Mouse (Mus musculus) brain, adult 2 months (tissue): ENCODE data around the gene Chst12.
"Not testable (repeated sequence)": the region's sequence is repeated elsewhere in the genome, so short reads cannot be mapped to it uniquely, and the experiment has no call there.

ENCODE experiments used
- DNase-seq: peaks from one replicate; pipeline ENCODE4 v3.0.0; 2011; ENCODE audit warnings: low read depth, low spot score

Gene Chst12

DNA sequence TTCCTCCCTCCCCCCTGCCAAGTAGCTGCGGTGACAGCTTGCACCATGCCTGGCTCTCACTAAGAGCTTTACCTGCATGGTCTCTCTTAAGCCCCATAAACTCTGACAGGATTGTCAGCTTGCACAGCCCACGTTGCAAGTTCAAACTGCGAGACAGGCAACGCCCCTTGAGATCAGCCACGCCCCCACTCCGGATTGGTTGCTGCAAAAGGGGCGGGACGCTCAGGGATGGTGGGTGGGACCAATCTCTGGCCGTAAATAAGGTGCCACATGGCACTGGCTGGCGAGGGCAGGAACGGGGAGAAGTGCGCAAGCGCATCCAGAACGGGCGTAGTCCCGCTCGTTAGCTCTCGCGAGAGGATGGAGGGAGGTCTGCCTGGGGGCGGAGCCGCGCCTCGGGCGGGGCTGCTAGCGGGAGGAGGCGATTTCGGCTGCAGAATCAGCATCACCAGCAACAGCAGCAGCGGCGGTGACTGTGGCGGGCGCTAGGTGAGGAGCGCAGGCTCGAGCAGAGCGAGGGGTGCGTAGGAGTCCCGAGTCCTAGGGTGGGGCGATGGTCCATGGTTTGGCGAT, at the start of gene Chst12:
TSS of gene Chst12 (plus strand) at position 343 of the 573 bp plus-strand sequence.
- DNase-seq, result peak; percentile 99

- no peak for DNase-seq
These were observed 43.9 kb upstream of the Chst12 start for GRCm38 (mm10) chr5:140461476-140461875.

- not testable (repeated sequence) for DNase-seq
These were observed 42.2 kb upstream of the Chst12 start for GRCm38 (mm10) chr5:140463151-140463550.

- peak; percentile 27 for DNase-seq
These were observed 40.4 kb upstream of the Chst12 start for GRCm38 (mm10) chr5:140464943-140465342.

DNA sequence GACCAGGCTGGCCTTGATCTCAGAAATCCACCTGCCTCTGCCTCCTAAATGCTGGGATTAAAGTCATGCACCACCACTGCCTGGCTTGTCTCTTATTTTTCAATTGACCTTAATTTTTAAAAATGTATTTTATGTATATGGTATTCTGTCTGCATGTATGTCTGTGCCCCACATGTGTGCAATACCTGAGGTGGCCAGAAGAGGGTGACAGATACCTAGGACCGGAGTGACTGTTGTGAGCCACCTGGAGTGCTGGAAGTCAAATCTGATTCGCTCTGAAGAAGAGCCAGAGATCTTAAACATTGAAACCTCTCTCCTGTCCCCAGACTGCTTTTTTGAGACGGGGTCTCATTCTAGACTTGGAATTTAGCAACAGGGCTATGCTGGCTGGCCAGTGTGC, 33.0 kb upstream of the Chst12 start:
- DNase-seq, result no peak

- peak; percentile 35 for DNase-seq
These were observed 23.9 kb upstream of the Chst12 start for GRCm38 (mm10) chr5:140481458-140481857.

- DNase-seq, result no peak
These were observed 14.2 kb upstream of the Chst12 start for GRCm38 (mm10) chr5:140491142-140491541.

- no peak for DNase-seq
These were observed 12.6 kb upstream of the Chst12 start for GRCm38 (mm10) chr5:140492684-140493233.

- no peak for DNase-seq
These were observed 7.2 kb upstream of the Chst12 start for GRCm38 (mm10) chr5:140498176-140498575.

DNA sequence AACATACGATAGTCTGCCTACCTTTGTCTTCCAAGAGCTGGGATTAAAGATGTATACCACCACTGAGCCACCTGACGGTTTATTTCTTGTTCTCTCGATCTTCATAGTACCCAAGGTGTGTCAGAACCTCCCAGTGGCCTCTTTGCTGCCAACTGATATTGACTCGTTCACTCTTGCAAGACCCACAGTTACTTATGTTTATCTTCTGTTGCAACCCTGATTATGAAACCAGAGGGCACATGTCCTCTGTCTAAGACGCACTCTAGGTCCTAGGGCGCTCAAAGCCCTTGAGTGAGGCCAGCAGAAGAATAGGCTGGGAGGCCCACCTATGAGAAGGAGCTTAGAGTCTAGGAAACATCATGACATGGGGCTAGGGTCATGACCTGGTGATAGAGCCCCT, 4.6 kb upstream of the Chst12 start:
- no peak for DNase-seq

DNA sequence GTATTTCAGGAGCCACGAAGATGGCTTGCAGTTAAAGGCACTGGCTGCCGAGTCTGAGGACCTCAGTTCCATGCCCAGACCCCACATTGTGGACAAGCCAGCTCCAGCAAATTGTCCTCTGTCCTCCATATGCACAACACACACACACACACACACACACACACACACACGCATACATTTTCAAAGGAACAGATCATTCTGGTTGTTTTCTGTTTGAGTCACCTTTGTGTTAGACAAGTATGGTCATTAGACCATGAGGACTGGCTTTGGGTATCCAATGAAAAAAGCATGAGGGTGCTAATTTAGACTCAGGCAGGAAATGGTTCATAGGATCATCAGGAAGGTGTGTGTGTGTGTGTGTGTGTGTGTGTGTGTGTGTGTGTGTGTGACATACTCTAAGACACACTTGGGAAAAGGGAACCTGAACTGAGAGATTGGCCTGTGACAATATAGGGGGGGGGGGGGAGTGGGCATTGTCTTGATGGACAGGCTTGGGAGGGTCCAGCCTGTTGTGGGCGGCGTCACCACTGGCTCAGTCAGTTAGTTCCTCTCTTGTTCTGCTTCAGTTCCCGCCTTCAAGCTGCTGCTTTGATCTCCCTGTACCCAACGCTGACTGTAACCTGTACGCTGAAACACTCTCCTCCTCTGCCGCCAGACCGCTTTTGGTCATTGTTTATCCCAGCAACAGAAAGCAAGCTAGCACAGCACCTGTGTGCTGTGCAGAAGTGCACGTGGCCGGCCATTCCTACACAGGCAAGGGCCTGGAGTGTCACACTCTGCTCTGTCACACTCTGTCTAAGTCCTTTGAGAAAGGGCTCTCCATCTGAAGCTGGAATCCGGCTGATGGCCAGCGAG, 3.1 kb upstream of the Chst12 start:
- no peak for DNase-seq

- not testable (repeated sequence) for DNase-seq
These were observed 2.4 kb upstream of the Chst12 start for GRCm38 (mm10) chr5:140502925-140503324.

GRCm38 (mm10) chr5:140506096-140506794, 895 bp downstream of the Chst12 start:
- DNase-seq, result peak; percentile 60

DNA sequence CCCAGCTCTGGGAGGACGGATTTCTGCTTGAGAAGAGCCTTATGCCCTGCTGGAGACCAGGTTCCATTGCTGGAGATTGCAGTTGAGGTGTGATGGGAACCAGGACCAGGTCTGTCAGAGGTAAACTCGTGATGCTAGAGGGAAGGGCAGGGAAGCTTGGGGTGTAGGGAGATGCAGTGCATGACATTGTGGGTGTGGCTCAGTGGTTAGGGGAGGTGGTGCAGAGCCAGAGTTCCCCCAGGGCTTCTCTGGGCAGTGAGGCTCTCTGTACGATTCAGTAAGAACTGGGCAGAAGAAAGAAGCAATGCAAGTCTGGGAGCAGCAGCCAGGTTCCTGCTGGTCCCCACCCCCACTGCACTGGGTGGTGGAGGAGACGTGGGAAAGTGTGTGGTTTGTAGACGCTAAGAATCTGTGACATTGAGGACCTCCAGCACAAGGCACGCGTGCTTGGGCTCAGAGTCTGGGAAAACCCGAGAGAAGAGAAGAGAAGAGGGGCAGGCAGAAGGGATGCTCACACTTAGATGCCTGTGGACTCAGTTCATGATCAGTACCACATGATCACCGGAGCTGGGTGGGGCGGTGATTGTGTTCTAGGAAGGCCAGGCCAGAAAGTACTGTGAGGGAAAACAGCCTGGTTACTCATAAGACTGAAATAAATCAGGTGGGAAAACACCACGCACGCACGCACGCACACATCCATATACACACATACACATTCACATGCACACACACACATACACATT, 2.3 kb downstream of the Chst12 start:
- DNase-seq, result peak; percentile 44

GRCm38 (mm10) chr5:140508686-140509085, 3.3 kb downstream of the Chst12 start:
- no peak for DNase-seq

GRCm38 (mm10) chr5:140509204-140509603, 3.9 kb downstream of the Chst12 start:
- DNase-seq, result no peak

DNA sequence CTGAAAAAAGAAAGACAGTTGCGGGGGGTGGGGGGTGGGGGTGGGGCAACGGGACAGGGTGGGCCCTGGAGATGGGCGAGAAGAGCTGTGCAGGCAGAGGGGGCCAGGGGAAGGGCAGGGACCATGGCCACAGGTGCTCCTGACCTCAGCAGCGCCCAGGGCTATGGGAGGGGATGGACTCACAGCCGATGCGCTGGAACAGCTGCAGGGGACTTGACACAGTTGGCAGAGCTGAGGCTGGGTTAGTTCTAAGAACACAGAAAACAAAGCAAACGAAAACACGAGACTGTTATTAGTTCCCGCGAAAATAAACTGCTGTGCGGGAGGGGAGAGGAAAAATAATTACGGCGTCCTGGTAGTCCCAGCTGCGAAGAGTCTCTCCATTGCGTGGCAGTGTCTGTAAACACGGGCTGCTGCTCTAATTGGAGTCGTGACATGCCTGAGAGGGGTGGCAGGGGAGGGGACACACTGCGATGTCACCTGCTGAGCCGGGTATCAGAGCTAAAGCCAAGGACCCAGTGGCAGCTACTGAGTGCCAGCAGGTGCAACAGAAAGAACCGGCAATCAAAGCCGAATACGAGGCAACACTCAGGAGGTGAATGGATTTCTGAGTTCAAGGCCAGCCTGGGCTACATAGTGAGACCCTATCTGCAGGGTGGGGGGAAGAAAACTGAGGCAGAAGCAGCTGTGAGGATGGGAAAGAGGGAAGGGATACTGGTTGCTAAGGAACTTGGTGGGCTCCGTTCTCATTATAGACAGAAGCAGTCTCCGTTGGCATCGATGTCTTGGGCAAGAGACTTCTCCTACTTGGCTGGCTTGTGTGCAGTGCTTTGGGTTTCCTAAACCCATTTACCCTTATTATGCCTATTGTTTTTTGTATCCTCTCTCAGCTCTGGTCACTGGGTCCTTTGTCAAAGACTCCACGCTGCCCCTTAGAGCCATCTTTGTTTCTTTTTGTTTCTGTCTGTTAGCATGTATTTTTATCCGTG, 5.0 kb downstream of the Chst12 start:
- peak; percentile 77 for DNase-seq

GRCm38 (mm10) chr5:140513921-140514320, 8.6 kb downstream of the Chst12 start:
- DNase-seq, result no peak

DNA sequence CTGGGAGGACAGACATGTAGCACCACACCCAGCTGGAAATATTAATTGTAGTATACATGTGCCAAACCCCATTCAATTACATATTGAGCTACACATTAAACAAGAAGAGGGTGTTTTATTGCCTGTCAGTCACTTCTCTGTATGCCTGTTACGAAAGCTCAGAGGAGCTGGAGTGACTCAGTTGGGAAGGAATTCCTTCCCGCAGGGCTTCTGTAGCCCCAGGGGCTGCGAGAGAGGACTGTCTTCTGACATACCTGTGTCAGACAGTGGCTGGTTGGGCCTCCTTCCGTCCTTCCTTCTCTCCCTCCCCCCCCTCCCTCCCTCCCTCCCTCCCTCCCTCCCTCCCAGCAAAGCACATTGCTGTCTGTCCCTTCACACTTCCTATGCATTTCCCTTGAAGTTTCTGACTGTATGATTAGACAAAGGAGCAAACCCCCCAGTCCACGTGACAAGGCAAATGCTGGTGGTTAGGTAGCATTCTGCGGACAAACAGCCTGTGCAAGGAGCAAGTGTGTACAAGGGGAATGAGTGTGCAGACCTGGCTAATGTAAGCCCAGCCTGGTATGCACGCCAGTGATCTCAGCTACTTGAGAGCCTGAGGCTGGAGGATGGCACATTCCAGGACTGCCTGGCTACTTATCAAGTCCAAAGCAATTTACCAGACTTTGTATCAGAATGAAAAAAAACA, 9.6 kb downstream of the Chst12 start:
- DNase-seq, result no peak
